Mouse (Mus musculus): ENCODE measurements around the gene Fbxl12. TPM values are rescaled to one million over a fixed set of nuclear protein-coding genes. Genes with fewer than 3 reads are reported as not detected.

Gene Fbxl12
- polyA plus RNA-seq, 1 experiment from 2014 or later: 14.3 TPM

- Histone ChIP-seq H3K4me2 (replicated peaks; ENCODE audit: low read depth, low read length) (no peak overlapping the region), H3K36me3 (ENCODE audit: control insufficient read depth, insufficient read depth, low read length) (no peaks in the 10 kb centered on the region), H3K4me1 (replicated peaks; ENCODE audit: control insufficient read depth, insufficient read depth, low read length) (no peaks in the 10 kb centered on the region), H3K27me3 (ENCODE audit: control insufficient read depth, insufficient read depth, low read length) (peaks cover 6% of the 10 kb centered on the region), H3K27ac (ENCODE audit: low read depth, low read length) (no peak overlapping the region), H3K9me3 (ENCODE audit: control insufficient read depth, low read length) (no peaks in the 10 kb centered on the region), H3K4me3 (ENCODE audit: low read depth, low read length) (no peak overlapping the region), H3K9ac (ENCODE audit: low read depth, low read length) (no peak overlapping the region)
- no peak for DNase-seq (ENCODE audit: low spot score)
- no peak for ATAC-seq (ENCODE audit: low FRiP score)
- 83% methylated on average over 2 of the region's 2 CpGs for WGBS
Measured at GRCm38 (mm10) chr9:20576591-20576990, 68.0 kb downstream of the Fbxl12 start.

- DNase-seq (ENCODE audit: low spot score): no peak
- no peaks in the 10 kb centered on the region for H3K9me3 ChIP-seq (ENCODE audit: control insufficient read depth, low read length)
- H3K27me3 ChIP-seq (ENCODE audit: control insufficient read depth, insufficient read depth, low read length): no peaks in the 10 kb centered on the region
- H3K27ac ChIP-seq (ENCODE audit: low read depth, low read length): no peak overlapping the region
- H3K9ac ChIP-seq (ENCODE audit: low read depth, low read length): no peak overlapping the region
- H3K4me1 ChIP-seq (replicated peaks; ENCODE audit: control insufficient read depth, insufficient read depth, low read length): no peaks in the 10 kb centered on the region
- no peak for ATAC-seq (ENCODE audit: low FRiP score)
- H3K4me3 ChIP-seq (ENCODE audit: low read depth, low read length): no peak overlapping the region
- H3K36me3 ChIP-seq (ENCODE audit: control insufficient read depth, insufficient read depth, low read length): no peaks in the 10 kb centered on the region
- no peak overlapping the region for H3K4me2 ChIP-seq (replicated peaks; ENCODE audit: low read depth, low read length)
Measured at GRCm38 (mm10) chr9:20571060-20571459, 73.5 kb downstream of the Fbxl12 start.

Other genes starting within 250 kb of the Fbxl12 start
- gene Zfp26, start 184.6 kb downstream of the Fbxl12 start, polyA plus RNA-seq (2014; fragmentation: Nextera tagmentation; extraction: Ambion mirVana): 28.8 and 34.9 TPM in 2 replicates
- gene Zfp426, start 152.0 kb downstream of the Fbxl12 start, polyA plus RNA-seq (2014; fragmentation: Nextera tagmentation; extraction: Ambion mirVana): 32.7 and 35.2 TPM in 2 replicates
- gene Zfp266, start 123.3 kb downstream of the Fbxl12 start, polyA plus RNA-seq (2014; fragmentation: Nextera tagmentation; extraction: Ambion mirVana): 125 and 129 TPM in 2 replicates
- gene Zfp846, start 63.5 kb downstream of the Fbxl12 start, polyA plus RNA-seq (2014; fragmentation: Nextera tagmentation; extraction: Ambion mirVana): 26.3 and 34.1 TPM in 2 replicates
- 448 and 456 TPM in 2 replicates for gene Ubl5, start 1.9 kb downstream of the Fbxl12 start, polyA plus RNA-seq (2014; fragmentation: Nextera tagmentation; extraction: Ambion mirVana)
- 65.2 and 65.9 TPM in 2 replicates for gene Pin1, start 7.3 kb upstream of the Fbxl12 start, polyA plus RNA-seq (2014; fragmentation: Nextera tagmentation; extraction: Ambion mirVana)
- 64.4 and 65.1 TPM in 2 replicates for gene Olfm2, start 101.6 kb upstream of the Fbxl12 start, polyA plus RNA-seq (2014; fragmentation: Nextera tagmentation; extraction: Ambion mirVana)
- gene Col5a3, start 170.3 kb upstream of the Fbxl12 start, polyA plus RNA-seq (2014; fragmentation: Nextera tagmentation; extraction: Ambion mirVana): 0.32 and 0.66 TPM in 2 replicates
- not detected in 2 replicates for gene Rdh8, start 173.7 kb upstream of the Fbxl12 start, polyA plus RNA-seq (2014; fragmentation: Nextera tagmentation; extraction: Ambion mirVana)
- gene A230050P20Rik, start 223.9 kb upstream of the Fbxl12 start, polyA plus RNA-seq (2014; fragmentation: Nextera tagmentation; extraction: Ambion mirVana): 0.59 and 0.97 TPM in 2 replicates
- gene Angptl6, start 235.0 kb upstream of the Fbxl12 start, polyA plus RNA-seq (2014; fragmentation: Nextera tagmentation; extraction: Ambion mirVana): 4.3 and 4.9 TPM in 2 replicates
- 55.9 and 57.8 TPM in 2 replicates for gene Ppan, start 243.4 kb upstream of the Fbxl12 start, polyA plus RNA-seq (2014; fragmentation: Nextera tagmentation; extraction: Ambion mirVana)